Mouse (Mus musculus) WW6 (cell line): ENCODE measurements around the gene Nt5c1a.

ENCODE experiments used
- DNase-seq: peaks from one replicate; pipeline ENCODE4 v3.0.0-alpha.2; 2013; ENCODE audit warnings: low read depth, low spot score

The Nt5c1a gene

DNA sequence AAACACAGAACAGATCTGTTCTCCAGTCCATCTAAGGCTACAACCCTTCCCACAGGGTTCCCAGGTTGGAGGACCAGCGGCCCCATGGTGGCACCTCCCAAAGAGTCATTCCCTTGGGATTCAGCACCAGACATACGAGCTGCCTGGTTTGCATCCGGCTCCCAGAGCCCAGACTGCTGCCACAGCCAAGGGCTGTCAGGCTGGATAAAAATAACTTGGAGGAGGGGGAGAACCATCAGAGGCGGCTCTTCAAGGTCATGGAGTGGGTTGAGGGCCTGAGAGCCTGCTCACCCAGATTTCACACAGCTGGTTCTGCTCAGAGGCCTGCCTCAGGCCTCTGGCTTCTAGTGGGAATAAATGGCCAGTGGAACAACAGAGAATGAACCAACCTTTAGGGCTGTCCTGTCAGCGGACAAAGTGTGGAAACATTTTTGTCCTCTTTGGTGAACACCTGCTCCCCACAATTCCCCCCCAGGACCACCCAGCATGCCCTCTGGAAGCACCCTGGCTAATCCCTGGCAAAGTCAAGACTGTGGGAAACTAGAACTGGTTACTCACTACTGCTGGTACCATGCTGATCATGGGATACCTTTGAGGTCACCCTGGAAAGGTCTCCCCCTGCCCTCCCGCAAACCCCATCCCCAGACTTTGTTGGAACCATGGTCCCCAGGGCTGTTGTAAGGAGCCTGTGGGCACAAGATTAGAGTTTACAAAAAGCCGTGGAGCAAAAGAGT lies 46.0 kb downstream of the Nt5c1a start:
- no peak for DNase-seq

DNA sequence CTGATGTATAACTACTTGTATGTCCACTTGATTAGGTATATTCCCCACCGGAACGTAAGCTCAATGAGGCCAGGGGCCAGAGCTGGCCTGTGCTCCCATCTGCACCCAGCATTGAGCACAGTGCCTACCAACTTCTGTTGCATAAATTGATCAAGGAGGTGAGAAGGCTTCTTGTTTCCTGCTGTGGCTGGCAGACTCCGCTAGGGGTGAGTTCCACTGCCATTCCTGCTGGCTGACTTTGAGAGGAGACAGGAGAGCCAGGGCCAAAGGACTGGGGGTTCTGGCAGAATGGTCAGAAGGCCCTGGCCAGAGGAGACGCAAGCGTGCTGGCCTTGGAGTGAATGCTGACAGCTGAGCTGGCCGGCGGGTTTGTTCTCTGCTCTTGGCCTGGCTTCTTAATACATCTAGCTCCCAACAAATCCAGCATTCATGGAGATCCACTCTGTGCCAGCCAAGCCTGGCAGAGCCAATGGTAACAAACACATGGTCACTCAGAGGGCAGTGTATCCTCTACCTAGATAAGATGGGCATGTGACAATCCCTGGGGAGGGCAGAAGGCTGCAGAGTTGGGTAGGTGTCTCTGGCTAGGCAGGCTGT lies 47.8 kb downstream of the Nt5c1a start:
- DNase-seq: no peak

DNA sequence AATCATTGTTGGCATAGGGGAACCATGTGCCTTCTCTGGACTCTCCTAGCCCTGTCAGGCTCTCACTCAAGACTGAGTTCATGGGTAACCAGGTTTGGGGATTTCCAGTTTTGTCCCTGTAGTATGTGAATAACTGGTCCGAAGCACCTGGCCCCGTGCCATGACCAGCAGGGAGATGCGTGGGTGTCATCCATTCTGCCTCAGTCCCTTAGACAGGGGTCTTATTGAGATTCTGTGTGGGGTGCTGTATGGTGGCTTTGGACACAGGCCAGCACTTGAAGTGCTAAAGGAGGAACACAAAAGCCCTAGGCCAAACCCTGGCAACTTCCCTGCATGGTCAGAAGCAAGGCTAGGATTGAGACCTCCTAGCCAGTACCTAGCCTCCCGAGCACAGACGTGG lies 50.9 kb downstream of the Nt5c1a start:
- no peak for DNase-seq

DNA sequence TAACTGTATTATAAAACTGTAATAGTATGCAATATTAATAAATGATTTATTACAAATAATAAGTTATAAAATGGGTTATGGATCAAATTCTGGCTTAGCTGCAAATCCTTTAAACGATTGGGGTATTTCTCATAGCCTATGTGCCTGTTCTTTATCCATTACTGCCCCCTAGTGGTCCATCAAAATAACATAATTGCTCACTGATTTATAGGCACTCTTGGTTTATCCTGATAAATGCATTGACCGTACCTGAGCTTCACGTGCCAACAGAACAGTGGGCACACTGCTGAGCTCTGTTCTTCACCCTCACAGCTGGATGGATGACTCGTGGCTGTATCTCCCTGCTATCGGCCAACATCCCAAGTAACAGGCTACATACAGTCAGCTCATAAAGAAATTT lies 53.3 kb downstream of the Nt5c1a start:
- no peak for DNase-seq

DNA sequence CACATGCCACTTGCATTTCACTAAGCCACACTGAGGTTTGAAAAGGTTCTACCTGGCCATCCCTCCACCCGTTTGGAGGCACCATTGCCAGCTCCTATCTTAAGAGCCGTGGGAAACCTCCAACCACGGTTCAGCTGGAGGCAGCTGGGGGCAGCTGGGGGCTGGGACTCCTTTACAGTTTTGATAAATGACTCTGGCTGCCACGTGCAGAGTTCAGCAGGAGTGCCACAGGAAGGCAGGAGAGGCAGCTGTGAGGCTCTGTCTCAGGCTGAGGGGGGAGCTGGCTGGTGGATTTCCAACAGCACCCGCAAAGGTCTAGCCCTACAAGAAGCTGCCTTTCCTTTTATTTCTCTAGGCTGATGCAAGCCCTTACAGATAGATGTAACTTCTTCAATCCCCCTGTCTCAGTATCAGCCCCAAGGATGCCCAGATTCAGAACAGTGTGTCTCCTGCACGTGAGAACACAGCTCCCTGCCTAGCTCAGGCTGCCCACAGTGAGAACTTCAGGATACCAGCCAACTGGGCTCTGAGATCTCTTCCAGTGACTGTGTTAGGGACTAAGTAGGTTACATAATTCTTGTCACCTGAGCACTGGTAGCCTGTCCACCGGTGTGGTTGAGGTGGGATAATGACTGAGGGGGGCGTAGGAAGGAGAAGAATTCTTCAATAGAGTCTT lies 58.9 kb downstream of the Nt5c1a start:
- DNase-seq: no peak

DNA sequence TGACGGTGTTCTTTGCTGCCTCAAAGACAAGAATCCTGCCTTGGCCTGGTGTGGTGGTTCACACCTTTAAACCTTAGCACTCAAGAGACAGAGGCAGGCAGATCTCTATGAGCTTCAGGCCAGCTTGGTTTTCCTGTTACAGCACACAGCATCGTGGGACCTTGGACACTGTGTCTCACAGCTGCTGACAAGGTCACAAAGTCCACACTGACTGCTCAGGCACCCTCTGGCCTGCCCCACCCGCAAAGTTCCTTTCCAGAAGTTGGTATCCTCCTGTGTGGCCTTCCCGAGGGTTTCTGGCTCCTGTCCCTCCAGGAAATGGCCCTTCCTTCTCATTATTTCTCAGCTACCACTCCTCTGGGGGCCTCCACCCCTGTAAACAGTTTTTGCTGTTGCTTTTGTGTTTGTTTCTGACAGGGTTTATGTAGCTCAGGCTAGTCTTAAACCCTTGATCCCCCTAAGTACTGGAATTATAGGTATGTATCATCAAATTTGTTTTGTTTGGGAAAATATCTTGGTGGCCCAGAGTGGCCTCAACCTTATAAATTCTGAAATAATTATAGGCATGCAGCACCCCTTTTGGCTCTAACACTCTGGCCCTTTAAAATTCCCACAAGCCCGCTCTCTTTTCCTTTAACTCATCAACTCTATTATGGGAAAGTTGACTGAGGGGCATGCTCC lies 60.6 kb downstream of the Nt5c1a start, which contains the start of gene Pabpc4:
Pabpc4 (plus strand) TSS at position 631 of the 681 bp plus-strand sequence.
- DNase-seq: no peak
